Mouse (Mus musculus): ENCODE results near the gene Commd4.

DNA sequence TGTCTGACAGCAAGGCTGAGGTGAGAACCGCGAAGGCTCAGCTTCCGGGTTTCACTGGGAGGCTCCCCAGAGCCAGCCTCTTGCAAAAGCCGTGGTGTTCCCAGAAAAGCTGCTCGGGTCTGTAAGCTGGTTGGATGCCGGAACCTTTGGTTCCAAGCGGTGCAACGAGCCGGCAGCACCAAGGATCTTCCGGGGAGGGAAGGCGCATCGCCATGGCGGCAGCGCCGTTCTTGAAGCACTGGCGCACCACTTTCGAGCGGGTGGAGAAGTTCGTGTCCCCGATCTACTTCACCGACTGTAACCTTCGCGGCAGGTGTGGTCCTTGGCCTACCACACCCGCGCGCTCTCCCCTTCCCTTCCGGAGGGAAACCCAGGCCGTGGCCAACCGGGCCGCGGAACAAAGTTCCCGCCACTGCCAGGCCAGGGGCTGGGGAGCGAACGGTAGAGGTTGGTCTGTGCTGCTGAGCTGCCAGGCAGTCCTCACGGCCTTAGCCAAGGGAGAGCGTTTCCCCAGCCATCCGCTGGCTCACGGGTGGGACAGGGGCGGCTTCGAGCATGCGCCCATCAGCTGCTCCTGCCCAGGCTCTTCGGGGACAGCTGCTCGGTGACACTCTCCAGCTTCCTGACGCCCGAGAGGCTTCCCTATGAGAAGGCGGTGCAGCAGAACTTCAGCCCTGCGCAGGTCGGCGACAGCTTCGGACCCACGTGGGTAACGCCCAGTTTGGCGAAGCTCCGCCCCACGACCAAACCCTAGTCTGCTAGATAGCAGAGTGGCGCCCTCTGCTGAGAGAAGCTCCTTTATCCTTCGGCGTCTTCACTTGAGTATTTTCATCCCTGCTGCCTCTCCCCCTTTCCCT, 27.3 kb downstream of the Commd4 start, which contains the start of gene Man2c1:
- TF ChIP-seq EP300 (IDR thresholded peaks at IDR 0.05): 0 out of 2 replicates have a peak, but pooled peaks have one; percentile 9
- peak; percentile 85 for TF ChIP-seq CTCF (IDR thresholded peaks at IDR 0.05)

Data from lung, postnatal 0 days (tissue).